Mouse (Mus musculus) limb, embryonic 10.5 days (tissue): ENCODE data around the gene Sh2d7. TPM values are rescaled to one million over a fixed set of nuclear protein-coding genes. Genes with fewer than 3 reads are reported as not detected.

Experiments used
- DNase-seq: peaks from one replicate; pipeline ENCODE4 v3.0.0-alpha.2; 2017; ENCODE audit warnings: low spot score
- H3K27ac ChIP-seq: fragments of 300-500 bp; sonication (generic); 2 replicates; pipeline ENCODE4 v1.5.1; 2016; ENCODE audit warnings: mild to moderate bottlenecking
- H3K27me3 ChIP-seq: fragments of 300-500 bp; sonication (generic); 2 replicates; pipeline ENCODE4 v1.6.1; 2016; ENCODE audit warnings: low read depth, mild to moderate bottlenecking; ENCODE audit not compliant: poor library complexity, severe bottlenecking
- H3K36me3 ChIP-seq: fragments of 300-500 bp; sonication (generic); 2 replicates; pipeline ENCODE4 v1.6.1; 2016; ENCODE audit warnings: mild to moderate bottlenecking, moderate library complexity
- H3K4me1 ChIP-seq: fragments of 300-500 bp; sonication (generic); 2 replicates; pipeline ENCODE4 v1.6.1; 2016
- H3K4me3 ChIP-seq: fragments of 300-500 bp; sonication (generic); 2 replicates; pipeline ENCODE4 v1.5.1; 2016; ENCODE audit warnings: mild to moderate bottlenecking, moderate library complexity
- H3K9me3 ChIP-seq: fragments of 300-500 bp; sonication (generic); replicated peaks from 2 replicates; pipeline ENCODE4 v1.6.1; 2016; ENCODE audit warnings: mild to moderate bottlenecking
- WGBS: fragments of 180-500 bp; shearing (Covaris S2); methylation state at CpG from one replicate; pipeline ENCODE4 v1.1.7; 2016; 5-methylcytosine and 5-hydroxymethylcytosine counted together
- polyA plus RNA-seq: library from polyadenylated mRNA; unstranded; fragments of >200 nt; fragmentation: Nextera tagmentation; extraction: Ambion mirVana; gene quantifications from 2 replicates; pipeline ENCODE4 v1.2.1, GENCODE M21; 2016

The Sh2d7 gene
- polyA plus RNA-seq, 1 experiment from 2014 or later = not detected

DNA sequence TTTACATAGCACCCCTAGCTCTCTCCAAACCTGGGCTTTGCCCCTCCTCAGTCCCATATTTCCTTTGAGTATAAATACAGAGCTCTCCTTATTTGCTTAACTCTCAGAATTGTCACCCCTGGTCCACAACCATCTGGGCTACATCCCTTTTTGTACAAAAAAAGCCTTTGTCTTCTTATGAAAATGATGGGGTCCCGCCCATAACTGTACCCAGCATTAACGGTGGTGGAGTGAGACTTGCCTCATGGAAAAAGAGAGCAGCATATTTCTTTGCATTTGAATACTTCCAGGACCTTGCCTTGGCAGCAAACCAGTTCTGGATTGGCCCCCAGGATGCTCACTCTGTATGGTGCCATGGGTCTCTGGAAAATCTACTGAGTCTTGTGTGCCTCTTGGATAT is 8.8 kb upstream of the Sh2d7 start:
- 84% methylated on average over 2 of the region's 2 CpGs for WGBS
- no peak for DNase-seq

DNA sequence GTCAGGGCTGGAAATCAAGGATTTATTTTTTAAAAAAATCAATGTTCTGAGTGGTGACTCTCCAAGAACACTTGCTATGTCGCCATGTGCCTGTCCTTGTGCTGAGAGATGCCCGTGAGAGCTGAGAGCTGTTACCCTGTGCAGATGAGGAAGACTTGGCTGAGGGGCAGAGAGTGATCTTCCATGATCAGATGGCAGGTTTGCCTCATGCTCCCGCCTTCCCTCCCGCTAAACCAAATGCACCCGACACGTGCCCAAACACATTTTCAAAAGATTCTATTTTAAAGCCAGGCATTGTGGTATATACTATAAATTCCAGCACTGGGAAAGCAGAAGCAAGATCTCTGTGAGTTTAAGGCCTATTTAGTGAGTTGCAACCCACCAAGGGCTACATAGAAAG is 7.9 kb upstream of the Sh2d7 start:
- 90% methylated on average over 6 of the region's 6 CpGs for whole genome bisulfite sequencing
- no peaks in the 10 kb centered on the region for H3K36me3 ChIP-seq
- 0 out of 2 replicates have a peak, but pooled peaks cover 5% of the 10 kb centered on the region for H3K4me1 ChIP-seq
- no peak overlapping the region for H3K4me3 ChIP-seq
- no peaks in the 10 kb centered on the region for H3K9me3 ChIP-seq
- DNase-seq = no peak
- no peaks in the 10 kb centered on the region for H3K27me3 ChIP-seq
- H3K27ac ChIP-seq = no peak overlapping the region

More for the DNA sequence above, 8.8 kb upstream of the Sh2d7 start:
- Histone ChIP-seq H3K9me3 (no peaks in the 10 kb centered on the region), H3K4me1 (0 out of 2 replicates have a peak, but pooled peaks cover 5% of the 10 kb centered on the region), H3K27ac (no peak overlapping the region), H3K4me3 (no peak overlapping the region), H3K27me3 (no peaks in the 10 kb centered on the region), H3K36me3 (no peaks in the 10 kb centered on the region)

- Histone ChIP-seq H3K27ac (no peak overlapping the region), H3K4me3 (no peak overlapping the region), H3K4me1 (0 out of 2 replicates have a peak, but pooled peaks cover 5% of the 10 kb centered on the region), H3K27me3 (no peaks in the 10 kb centered on the region), H3K36me3 (no peaks in the 10 kb centered on the region), H3K9me3 (no peaks in the 10 kb centered on the region)
- no peak for DNase-seq
These were observed 7.4 kb upstream of the Sh2d7 start for GRCm38 (mm10) chr9:54531421-54531820.

DNA sequence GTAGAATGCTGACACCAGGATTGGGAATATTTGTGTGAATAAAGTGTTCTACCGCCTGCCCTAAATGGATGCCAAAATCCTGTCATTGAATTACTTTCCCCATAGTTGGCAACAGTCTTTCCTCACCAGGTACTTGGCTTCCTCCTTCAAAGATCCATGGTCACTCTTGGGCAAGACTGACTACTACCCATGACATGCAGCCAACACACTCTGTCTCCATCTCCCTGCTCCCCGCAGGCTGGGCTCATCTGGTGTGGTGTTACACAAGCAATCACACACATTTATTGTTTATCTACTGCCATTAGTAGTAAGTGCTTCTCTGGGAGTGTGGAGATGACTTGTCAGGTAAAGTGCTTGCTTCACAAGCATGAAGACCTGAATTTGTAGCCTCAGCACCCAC is 5.9 kb upstream of the Sh2d7 start:
- Histone ChIP-seq H3K27ac (no peak overlapping the region), H3K9me3 (no peaks in the 10 kb centered on the region), H3K4me1 (0 out of 2 replicates have a peak, but pooled peaks cover 5% of the 10 kb centered on the region), H3K27me3 (no peaks in the 10 kb centered on the region), H3K36me3 (no peaks in the 10 kb centered on the region), H3K4me3 (no peak overlapping the region)
- DNase-seq = no peak
- WGBS = 81% methylated on average over 2 of the region's 2 CpGs

- Histone ChIP-seq H3K4me1 (0 out of 2 replicates have a peak, but pooled peaks cover 5% of the 10 kb centered on the region), H3K36me3 (no peaks in the 10 kb centered on the region), H3K9me3 (no peaks in the 10 kb centered on the region), H3K27ac (no peak overlapping the region), H3K4me3 (no peak overlapping the region), H3K27me3 (no peaks in the 10 kb centered on the region)
- WGBS = 84% methylated on average over 5 of the region's 5 CpGs
- no peak for DNase-seq
These were observed 4.8 kb upstream of the Sh2d7 start for GRCm38 (mm10) chr9:54533975-54534374.

DNA sequence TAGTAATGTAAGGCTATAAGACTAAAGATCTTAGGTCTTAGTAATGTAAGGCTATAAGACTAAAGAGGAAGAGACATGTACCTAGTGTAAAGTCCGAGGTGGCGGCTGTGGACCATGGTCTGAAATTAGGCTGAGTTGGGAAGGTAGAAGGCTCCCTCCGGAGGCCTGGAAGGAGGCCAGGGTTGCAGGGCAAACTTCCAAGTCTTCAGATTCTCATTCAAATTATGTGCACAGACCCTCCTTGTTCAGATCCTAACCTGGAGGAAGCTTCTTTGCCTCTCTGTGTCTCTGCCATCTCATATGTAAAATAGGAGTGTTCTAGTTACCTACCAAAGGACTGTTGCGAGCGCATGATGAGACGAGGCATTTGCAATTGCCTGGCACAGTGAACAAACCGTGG is 2.5 kb upstream of the Sh2d7 start:
- Histone ChIP-seq H3K27me3 (no peaks in the 10 kb centered on the region), H3K9me3 (no peaks in the 10 kb centered on the region), H3K36me3 (no peaks in the 10 kb centered on the region), H3K4me1 (0 out of 2 replicates have a peak, but pooled peaks cover 5% of the 10 kb centered on the region), H3K4me3 (no peak overlapping the region), H3K27ac (no peak overlapping the region)
- 90% methylated on average over 7 of the region's 7 CpGs for WGBS
- no peak for DNase-seq

- DNase-seq = no peak
- Histone ChIP-seq H3K27ac (no peak overlapping the region), H3K9me3 (no peaks in the 10 kb centered on the region), H3K4me3 (no peak overlapping the region), H3K4me1 (0 out of 2 replicates have a peak, but pooled peaks cover 5% of the 10 kb centered on the region), H3K36me3 (no peaks in the 10 kb centered on the region), H3K27me3 (no peaks in the 10 kb centered on the region)
- WGBS = 70% methylated on average over 4 of the region's 4 CpGs
These were observed 1.8 kb upstream of the Sh2d7 start for GRCm38 (mm10) chr9:54537030-54537429.

- DNase-seq = no peak
- H3K36me3 ChIP-seq = no peaks in the 10 kb centered on the region
- 0 out of 2 replicates have a peak, but pooled peaks cover 5% of the 10 kb centered on the region for H3K4me1 ChIP-seq
- 85% methylated on average over 3 of the region's 3 CpGs for WGBS
- no peak overlapping the region for H3K27ac ChIP-seq
- no peaks in the 10 kb centered on the region for H3K9me3 ChIP-seq
- H3K4me3 ChIP-seq = no peak overlapping the region
- no peaks in the 10 kb centered on the region for H3K27me3 ChIP-seq
These were observed 1.3 kb upstream of the Sh2d7 start for GRCm38 (mm10) chr9:54537480-54537879.

DNA sequence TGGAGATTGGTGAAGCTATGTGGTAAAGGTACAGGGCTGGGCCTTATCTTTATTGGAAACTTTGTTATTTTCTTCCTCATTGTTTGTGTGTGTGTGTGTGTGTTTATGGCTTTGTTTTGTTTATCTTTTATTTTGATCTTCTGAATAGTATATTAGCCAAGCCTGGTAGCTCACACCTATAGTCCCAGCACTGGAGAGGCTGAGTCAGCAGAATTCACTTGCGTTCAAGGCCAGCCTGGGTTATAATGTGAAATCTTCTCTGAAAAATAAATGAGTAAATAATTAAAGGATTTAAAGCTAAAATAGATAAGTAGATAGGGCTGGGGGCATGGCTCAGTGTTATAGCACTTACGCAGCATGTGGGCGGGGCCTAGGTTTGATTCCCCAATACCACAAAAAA is 540 bp upstream of the Sh2d7 start:
- Histone ChIP-seq H3K27me3 (no peaks in the 10 kb centered on the region), H3K27ac (no peak overlapping the region), H3K4me1 (0 out of 2 replicates have a peak, but pooled peaks cover 5% of the 10 kb centered on the region), H3K4me3 (no peak overlapping the region), H3K9me3 (no peaks in the 10 kb centered on the region), H3K36me3 (no peaks in the 10 kb centered on the region)
- no peak for DNase-seq
- 91% methylated on average over 3 of the region's 3 CpGs for WGBS

DNA sequence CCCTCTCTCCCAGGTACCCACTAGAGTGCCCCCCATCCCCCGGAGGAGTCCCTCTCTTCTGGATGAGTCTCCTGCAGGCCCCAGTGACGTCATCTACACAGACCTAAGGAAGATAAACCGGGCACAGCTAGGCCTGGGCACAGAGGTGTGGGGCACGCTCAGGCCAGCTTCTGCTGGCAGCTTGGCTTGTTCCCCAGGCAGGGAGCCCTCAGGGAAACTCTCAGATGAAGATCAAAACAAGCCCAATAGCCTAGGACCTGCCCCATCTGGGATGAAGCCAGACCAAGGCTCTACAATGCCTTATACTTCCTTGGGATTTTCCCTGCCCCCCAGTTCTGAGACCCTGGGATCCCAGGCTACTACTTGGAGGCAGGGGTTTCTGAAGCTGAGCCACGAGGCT is 2.0 kb downstream of the Sh2d7 start:
- 80% methylated on average over 5 of the region's 5 CpGs for WGBS
- no peak for DNase-seq
- no peaks in the 10 kb centered on the region for H3K9me3 ChIP-seq
- no peaks in the 10 kb centered on the region for H3K27me3 ChIP-seq
- H3K27ac ChIP-seq = no peak overlapping the region
- H3K4me3 ChIP-seq = no peak overlapping the region
- peaks cover 9% of the 10 kb centered on the region for H3K4me1 ChIP-seq
- no peaks in the 10 kb centered on the region for H3K36me3 ChIP-seq

- WGBS = 85% methylated on average over 9 of the region's 9 CpGs
- H3K4me3 ChIP-seq = no peak overlapping the region
- H3K27me3 ChIP-seq = no peaks in the 10 kb centered on the region
- H3K27ac ChIP-seq = no peak overlapping the region
- H3K9me3 ChIP-seq = no peaks in the 10 kb centered on the region
- DNase-seq = no peak
- H3K36me3 ChIP-seq = no peaks in the 10 kb centered on the region
- H3K4me1 ChIP-seq = peaks cover 13% of the 10 kb centered on the region
These were observed 5.6 kb downstream of the Sh2d7 start for GRCm38 (mm10) chr9:54544212-54544953.

DNA sequence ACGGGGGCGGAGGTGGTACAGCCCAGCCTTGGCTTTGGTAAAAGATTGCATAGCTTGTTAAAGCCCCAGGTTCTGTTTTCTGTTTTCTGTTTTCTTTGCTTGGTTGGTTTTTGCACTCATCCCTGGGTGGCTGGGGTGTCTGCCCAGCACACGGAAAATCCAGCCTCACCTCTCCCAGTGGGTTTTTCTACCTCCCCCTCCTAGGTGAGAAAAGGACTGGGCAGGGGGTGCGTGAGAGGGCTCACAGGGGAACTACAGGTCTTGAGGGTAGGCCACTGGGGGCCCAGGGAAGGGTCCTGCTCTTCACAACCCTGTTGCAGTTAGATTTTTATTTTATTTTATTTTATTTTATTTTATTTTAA is 6.2 kb downstream of the Sh2d7 start:
- H3K27ac ChIP-seq = no peak overlapping the region
- DNase-seq = no peak
- H3K27me3 ChIP-seq = no peaks in the 10 kb centered on the region
- no peaks in the 10 kb centered on the region for H3K36me3 ChIP-seq
- no peaks in the 10 kb centered on the region for H3K9me3 ChIP-seq
- 91% methylated on average over 4 of the region's 4 CpGs for WGBS
- no peak overlapping the region for H3K4me3 ChIP-seq
- peaks cover 13% of the 10 kb centered on the region for H3K4me1 ChIP-seq

GRCm38 (mm10) chr9:54547536-54547935 is 8.8 kb downstream of the Sh2d7 start:
- no peak overlapping the region for H3K4me3 ChIP-seq
- H3K27me3 ChIP-seq = no peaks in the 10 kb centered on the region
- H3K9me3 ChIP-seq = no peaks in the 10 kb centered on the region
- H3K4me1 ChIP-seq = peaks cover 13% of the 10 kb centered on the region
- no peak overlapping the region for H3K27ac ChIP-seq
- 19% methylated on average over 5 of the region's 5 CpGs for WGBS
- DNase-seq = peak; percentile 72
- H3K36me3 ChIP-seq = no peaks in the 10 kb centered on the region

DNA sequence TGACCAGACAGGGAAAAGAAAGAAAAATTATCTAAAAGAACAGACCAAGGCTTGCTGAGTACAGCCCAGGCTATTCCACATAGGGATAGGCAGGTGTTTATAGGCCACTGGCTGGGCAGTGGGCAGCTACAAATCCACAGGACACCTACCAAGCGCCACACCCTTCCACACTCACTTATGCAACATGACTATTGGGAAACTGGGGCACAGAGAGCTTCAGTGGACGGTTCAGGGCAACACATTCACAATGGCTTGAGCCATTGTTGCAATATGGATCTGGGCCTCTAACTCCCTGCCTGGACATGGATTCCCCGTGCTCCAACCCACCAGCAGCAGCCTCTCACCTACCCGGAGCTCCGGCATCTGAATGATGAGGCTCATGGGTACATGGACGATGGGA is 10.6 kb downstream of the Sh2d7 start:
- DNase-seq = no peak
- no peaks in the 10 kb centered on the region for H3K27me3 ChIP-seq
- peaks cover 5% of the 10 kb centered on the region for H3K4me1 ChIP-seq
- no peaks in the 10 kb centered on the region for H3K9me3 ChIP-seq
- no peak overlapping the region for H3K27ac ChIP-seq
- 89% methylated on average over 6 of the region's 6 CpGs for WGBS
- H3K36me3 ChIP-seq = no peaks in the 10 kb centered on the region
- no peak overlapping the region for H3K4me3 ChIP-seq
